Mouse (Mus musculus) ES-Bruce4 (cell line): ENCODE data around the gene Uqcr11.

ENCODE experiments used
- CTCF ChIP-seq: IDR thresholded peaks from one replicate; pipeline ENCODE4 v1.8.1; 2011; ENCODE audit warnings: low read depth, low read length
- EP300 ChIP-seq: IDR thresholded peaks from 2 replicates; pipeline ENCODE4 v1.6.1; 2011; ENCODE audit warnings: low read depth, low read length; ENCODE audit not compliant: insufficient read depth
- POLR2A ChIP-seq: IDR thresholded peaks from one replicate; pipeline ENCODE4 v1.8.1; 2011; ENCODE audit warnings: low read length; ENCODE audit not compliant: insufficient read depth

- no peak for TF ChIP-seq POLR2A
- TF ChIP-seq CTCF, result no peak
- no peak for TF ChIP-seq EP300
Measured at GRCm38 (mm10) chr10:80420729-80421128, 14.1 kb upstream of the Uqcr11 start.
